ENCODE assay signal across 26 mouse cellular contexts in the genomic region with DNA sequence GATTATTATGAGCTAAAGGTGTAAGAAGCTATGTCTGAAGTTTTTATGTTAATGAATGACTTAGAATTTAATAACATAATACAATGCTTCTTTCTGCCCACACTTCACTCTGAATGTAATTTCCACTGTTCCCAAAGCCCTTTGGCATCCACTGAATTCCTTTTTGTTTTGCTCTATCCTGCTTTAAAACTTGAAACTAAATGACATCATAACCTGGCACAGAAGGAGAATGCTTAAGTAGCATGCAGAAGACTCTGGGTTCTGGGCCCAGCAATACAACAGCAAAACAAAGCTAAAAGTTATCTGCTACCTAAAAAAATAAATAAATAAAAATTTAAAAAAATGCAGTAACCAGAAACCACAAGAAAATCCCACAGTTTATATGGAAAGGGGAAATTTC. TPM values are rescaled to one million over a fixed set of nuclear protein-coding genes. Genes with fewer than 3 reads are reported as not detected.
"Had no signal": no experiment of that assay in that cellular context is flagged by ENCODE, and none has a peak within 500 bp of the region (broad histone marks: within the 10 kb centered on the region; RNA-seq: fewer than 3 reads in every experiment).

No protein-coding gene starts in this region.

- H3K36me3 ChIP-seq: limb, embryonic 10.5 days; limb, embryonic 13.5 days; liver, embryonic 12.5 days; liver, embryonic 15.5 days; lung, embryonic 15.5 days; midbrain, embryonic 12.5 days had no signal

- DNase-seq: kidney, adult 9 months; kidney, postnatal 14 days; kidney, postnatal 4 days; liver; lung, adult 18-20 months; lung, postnatal 10 days; lung, postnatal 36 days; right cerebral cortex, postnatal 4 days; thymus, adult 2 months; thymus, postnatal 14 days; thymus, postnatal 4 days had no signal

- H3K4me1 ChIP-seq: limb, embryonic 10.5 days; limb, embryonic 13.5 days; liver, embryonic 12.5 days; liver, embryonic 15.5 days; lung, embryonic 15.5 days; megakaryocyte, embryonic 14.5 days; midbrain, embryonic 12.5 days had no signal

- H3K9me3 ChIP-seq: limb, embryonic 10.5 days; limb, embryonic 13.5 days; liver, embryonic 12.5 days; liver, embryonic 15.5 days; lung, embryonic 15.5 days; midbrain, embryonic 12.5 days had no signal

- H3K4me3 ChIP-seq: limb, embryonic 10.5 days; limb, embryonic 13.5 days; liver, embryonic 12.5 days; liver, embryonic 15.5 days; lung, embryonic 15.5 days; megakaryocyte, embryonic 14.5 days; midbrain, embryonic 12.5 days had no signal

- H3K4me2 ChIP-seq: limb, embryonic 13.5 days; liver, embryonic 12.5 days; liver, embryonic 15.5 days; lung, embryonic 15.5 days; midbrain, embryonic 12.5 days had no signal

- H3K27ac ChIP-seq: limb, embryonic 10.5 days; limb, embryonic 13.5 days; liver, embryonic 12.5 days; liver, embryonic 15.5 days; lung, embryonic 15.5 days; midbrain, embryonic 12.5 days; stomach, postnatal 0 days had no signal

- ATAC-seq: liver, embryonic 12.5 days; midbrain, embryonic 16.5 days had no signal

- H3K9ac ChIP-seq: limb, embryonic 13.5 days; liver, embryonic 12.5 days; liver, embryonic 15.5 days; lung, embryonic 15.5 days; midbrain, embryonic 12.5 days had no signal

- H3K27me3 ChIP-seq: limb, embryonic 13.5 days; liver, embryonic 12.5 days; liver, embryonic 15.5 days; lung, embryonic 15.5 days; megakaryocyte, embryonic 14.5 days; midbrain, embryonic 12.5 days had no signal

RNA-seq across cellular contexts. Expression of gene Nme8, which starts 23.0 kb away (rescaled TPM):
- total RNA-seq: layer of hippocampus, adult 18-20 months; layer of hippocampus, postnatal 14 days; left cerebral cortex, postnatal 25 days had no signal
- polyA plus RNA-seq: kidney, embryonic 16.5 days; limb, embryonic 10.5 days; limb, embryonic 13.5 days; liver, embryonic 12.5 days; liver, embryonic 15.5 days; lung, embryonic 15.5 days; midbrain, embryonic 12.5 days; neural tube, embryonic 11.5 days; neural tube, embryonic 14.5 days; stomach, postnatal 0 days; thymus, adult 2 months had no signal
